Comparison of ENCODE assay signal across 7 mouse cellular contexts in the genomic region with DNA sequence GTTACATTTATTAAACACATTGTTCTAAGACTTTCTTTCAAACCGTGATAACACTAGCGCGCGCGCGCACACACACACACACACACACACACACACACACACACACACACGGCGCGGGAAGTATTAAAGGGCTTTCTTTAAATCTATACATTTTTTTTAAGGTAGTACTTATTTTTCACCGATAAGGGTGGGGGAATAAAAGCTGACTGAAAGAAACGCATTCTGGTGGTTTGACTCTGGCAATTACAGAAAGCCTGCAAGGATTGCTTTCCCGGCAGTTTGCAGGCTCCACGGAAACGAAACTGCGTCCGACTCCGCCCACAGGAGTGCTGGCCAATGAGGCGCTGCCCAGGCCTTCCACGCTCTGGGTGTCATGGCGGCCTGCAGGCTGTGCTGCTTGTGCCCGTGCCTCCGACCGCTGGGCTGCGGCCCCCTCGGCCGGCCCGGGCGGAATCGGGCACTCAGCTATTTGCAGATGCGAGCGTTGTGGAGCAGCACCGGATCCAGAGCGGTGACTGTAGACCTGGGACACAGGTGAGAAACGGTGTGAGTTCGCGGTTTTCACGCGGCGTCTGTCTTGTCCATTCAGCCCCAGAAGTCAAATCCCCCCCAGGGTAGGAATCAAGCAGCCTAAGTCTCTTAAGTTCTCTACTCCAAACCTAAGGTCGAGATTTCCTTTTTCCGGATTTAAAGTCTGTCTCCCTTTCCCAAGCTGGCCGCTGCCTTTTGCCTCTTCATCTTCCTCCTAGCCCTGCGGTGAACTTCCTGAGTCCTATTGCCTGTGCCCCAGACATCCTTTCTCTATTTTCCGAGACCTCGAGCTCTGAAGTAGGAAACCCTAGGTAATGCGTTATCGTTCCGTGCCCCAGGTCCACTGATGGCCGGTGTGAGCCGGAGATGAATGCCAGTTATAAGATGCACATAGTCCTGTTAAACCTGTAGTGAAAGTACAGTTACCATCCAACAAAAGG. TPM values are rescaled to one million over a fixed set of nuclear protein-coding genes. Genes with fewer than 3 reads are reported as not detected.
DNase-seq lines count a peak whose midpoint lies in the region; ATAC-seq lines count a peak whose summit lies in the region.

Gene Pnpt1 (plus strand): TSS at position 360 of the 971 bp plus-strand sequence.

- peak; percentile 91 for DNase-seq in adrenal gland, postnatal 25 days
- peak; percentile 99 for DNase-seq in heart, adult 11 months
- peak; percentile 93 for DNase-seq in kidney, adult 18-20 months
- DNase-seq in limb, embryonic 11.5 days (ENCODE audit: low spot score), result peak; percentile 93
- DNase-seq in midbrain, embryonic 14.5 days, result peak; percentile 96
- peak; percentile 76 to 84 for DNase-seq in spleen, adult 18-20 months

- peak within 1 kb of the TSS; percentile 65 for H3K4me2 ChIP-seq in embryonic facial prominence, embryonic 12.5 days (replicated peaks)
- H3K4me2 ChIP-seq in limb, embryonic 11.5 days (ENCODE audit: low read depth, severe bottlenecking), result peak within 1 kb of the TSS; percentile 57
- peak within 1 kb of the TSS; percentile 88 for H3K4me2 ChIP-seq in midbrain, embryonic 14.5 days (ENCODE audit: low read length)

- peak within 1 kb of the TSS; percentile 69 for H3K9ac ChIP-seq in embryonic facial prominence, embryonic 12.5 days
- H3K9ac ChIP-seq in limb, embryonic 11.5 days (ENCODE audit: low read length), result peak within 1 kb of the TSS; percentile 85
- peak within 1 kb of the TSS; percentile 84 for H3K9ac ChIP-seq in midbrain, embryonic 14.5 days (replicated peaks; ENCODE audit: low read length)

- H3K36me3 ChIP-seq in embryonic facial prominence, embryonic 12.5 days, result peaks cover 4% of the 10 kb centered on the region
- peaks cover 4% of the 10 kb centered on the region; the same call in 1 of the 2 replicates for H3K36me3 ChIP-seq in limb, embryonic 11.5 days (ENCODE audit: control insufficient read depth, insufficient read depth, low read length)
- H3K36me3 ChIP-seq in midbrain, embryonic 14.5 days (ENCODE audit: control insufficient read depth, insufficient read depth, low read length), result peaks cover 18% of the 10 kb centered on the region

- H3K27me3 ChIP-seq in embryonic facial prominence, embryonic 12.5 days, result no peaks in the 10 kb centered on the region
- H3K27me3 ChIP-seq in limb, embryonic 11.5 days (ENCODE audit: control insufficient read depth, insufficient read depth, low read length), result no peaks in the 10 kb centered on the region
- H3K27me3 ChIP-seq in midbrain, embryonic 14.5 days (ENCODE audit: control insufficient read depth, insufficient read depth, low read length), result no peaks in the 10 kb centered on the region

- 5% methylated on average over 50 of the region's 50 CpGs for WGBS in embryonic facial prominence, embryonic 12.5 days
- 9% methylated on average over 50 of the region's 50 CpGs for WGBS in limb, embryonic 11.5 days
- WGBS in midbrain, embryonic 14.5 days, result 4% methylated on average over 50 of the region's 50 CpGs

- no peaks in the 10 kb centered on the region for H3K9me3 ChIP-seq in embryonic facial prominence, embryonic 12.5 days
- no peaks in the 10 kb centered on the region for H3K9me3 ChIP-seq in limb, embryonic 11.5 days (ENCODE audit: control insufficient read depth, low read length)
- no peaks in the 10 kb centered on the region for H3K9me3 ChIP-seq in midbrain, embryonic 14.5 days (ENCODE audit: control insufficient read depth, low read length)

- peak; percentile 100 for ATAC-seq in embryonic facial prominence, embryonic 12.5 days (ENCODE audit: insufficient number of reproducible peaks, insufficient read depth, low FRiP score, low TSS enrichment)
- ATAC-seq in limb, embryonic 11.5 days (ENCODE audit: insufficient number of reproducible peaks, low FRiP score, low TSS enrichment, low read depth), result peak; percentile 100
- peak; percentile 100 for ATAC-seq in midbrain, embryonic 14.5 days (ENCODE audit: low FRiP score, low TSS enrichment)

- H3K4me1 ChIP-seq in embryonic facial prominence, embryonic 12.5 days, result no peaks in the 10 kb centered on the region; the same call in 1 of the 2 replicates
- no peaks in the 10 kb centered on the region for H3K4me1 ChIP-seq in limb, embryonic 11.5 days (ENCODE audit: control insufficient read depth, insufficient read depth, low read length)
- peaks cover 3% of the 10 kb centered on the region; the same call in 1 of the 2 replicates for H3K4me1 ChIP-seq in midbrain, embryonic 14.5 days (ENCODE audit: control insufficient read depth, insufficient read depth, low read length)

- H3K27ac ChIP-seq in embryonic facial prominence, embryonic 12.5 days, result peak within 1 kb of the TSS; percentile 24; the same call in 1 of the 2 replicates
- no peak within 1 kb of the TSS for H3K27ac ChIP-seq in limb, embryonic 11.5 days (replicated peaks; ENCODE audit: low read depth, low read length)
- H3K27ac ChIP-seq in midbrain, embryonic 14.5 days (replicated peaks; ENCODE audit: low read depth, low read length), result peak within 1 kb of the TSS; percentile 63

- peak within 1 kb of the TSS; percentile 57 for H3K4me3 ChIP-seq in embryonic facial prominence, embryonic 12.5 days
- peak within 1 kb of the TSS; percentile 71 for H3K4me3 ChIP-seq in limb, embryonic 11.5 days (ENCODE audit: low read depth, low read length)
- H3K4me3 ChIP-seq in midbrain, embryonic 14.5 days (replicated peaks; ENCODE audit: low read depth, low read length), result peak within 1 kb of the TSS; percentile 83

RNA-seq across cellular contexts. Expression of gene Pnpt1, which starts in this region (rescaled TPM):
- total RNA-seq in adrenal gland, postnatal 25 days (2021), result 46.3 and 59.3 TPM in 2 replicates
- polyA plus RNA-seq in embryonic facial prominence, embryonic 12.5 days (2016; fragmentation: Nextera tagmentation; extraction: Ambion mirVana), result 42.8 and 44.3 TPM in 2 replicates
- 49.9 and 52.8 TPM in 2 replicates for polyA plus RNA-seq in limb, embryonic 11.5 days (2014; fragmentation: Nextera tagmentation; extraction: Ambion mirVana)
- polyA plus RNA-seq in midbrain, embryonic 14.5 days (2014; fragmentation: Nextera tagmentation; extraction: Ambion mirVana), result 26.8 and 33.7 TPM in 2 replicates
